Mouse (Mus musculus) bone marrow, adult 2 months (tissue): Measurements from ENCODE around the gene Nop9. TPM values are rescaled to one million over a fixed set of nuclear protein-coding genes. Genes with fewer than 3 reads are reported as not detected.

Experiments used
- H3K27ac ChIP-seq: fragments of 200-500 bp; 2 replicates; pipeline ENCODE4 v1.5.1; 2012; ENCODE audit warnings: low read depth, mild to moderate bottlenecking, control low read depth, inconsistent platforms, low read length; ENCODE audit not compliant: control insufficient read depth, poor library complexity, insufficient read depth
- H3K4me1 ChIP-seq: fragments of 200-500 bp; 2 replicates; pipeline ENCODE4 v1.6.1; 2011; ENCODE audit warnings: low read length; ENCODE audit not compliant: control insufficient read depth, insufficient read depth
- H3K4me3 ChIP-seq: fragments of 200-500 bp; replicated peaks from 2 replicates; pipeline ENCODE3; 2011; ENCODE audit warnings: mild to moderate bottlenecking, low read depth, low read length, control low read depth; ENCODE audit not compliant: control insufficient read depth
- CTCF ChIP-seq: fragments of 200-500 bp; IDR thresholded peaks from 2 replicates; pipeline ENCODE4 v1.5.1; 2011; ENCODE audit warnings: low read length, control low read depth; ENCODE audit not compliant: control insufficient read depth, insufficient read depth
- POLR2A ChIP-seq: fragments of 200-500 bp; IDR thresholded peaks from 2 replicates; pipeline ENCODE4 v1.6.1; 2011; ENCODE audit warnings: low read depth, mild to moderate bottlenecking, control low read depth, low read length, borderline replicate concordance; ENCODE audit not compliant: control insufficient read depth
- WGBS: fragments of 180-500 bp; shearing (Covaris S2); methylation state at CpG from one replicate; pipeline ENCODE4 v1.1.7; 2018; 5-methylcytosine and 5-hydroxymethylcytosine counted together
- polyA plus RNA-seq: library from polyadenylated mRNA; stranded (reverse); fragments of >200 nt; gene quantifications from 2 replicates; pipeline ENCODE4 v1.2.4, GENCODE M21; 2011; ENCODE audit warnings: low replicate concordance; ENCODE audit not compliant: missing spikeins, insufficient read depth, insufficient read length

Gene Nop9
- polyA plus RNA-seq, 1 experiment: 14.5 TPM

GRCm38 (mm10) chr14:55730531-55731032 lies 14.9 kb upstream of the Nop9 start:
- no peak overlapping the region for H3K27ac ChIP-seq
- TF ChIP-seq CTCF (no peak), POLR2A (no peak)
- H3K4me1 ChIP-seq: peaks cover 4% of the 10 kb centered on the region
- WGBS: 83% methylated on average over 7 of the region's 7 CpGs
- H3K4me3 ChIP-seq: no peak overlapping the region

- 64% methylated on average over 10 of the region's 10 CpGs for WGBS
- Histone ChIP-seq H3K27ac (no peak overlapping the region), H3K4me1 (peaks cover 5% of the 10 kb centered on the region; the same call in 1 of the 2 replicates), H3K4me3 (no peak overlapping the region)
- TF ChIP-seq POLR2A: no peak
- TF ChIP-seq CTCF: no peak
These were observed 11.6 kb upstream of the Nop9 start for GRCm38 (mm10) chr14:55733889-55734288.

GRCm38 (mm10) chr14:55734869-55735268 lies 10.6 kb upstream of the Nop9 start:
- 52% methylated on average over 7 of the region's 7 CpGs for WGBS
- TF ChIP-seq POLR2A (no peak), CTCF (no peak)
- Histone ChIP-seq H3K4me1 (peaks cover 5% of the 10 kb centered on the region; the same call in 1 of the 2 replicates), H3K27ac (no peak overlapping the region), H3K4me3 (no peak overlapping the region)

GRCm38 (mm10) chr14:55735334-55735733 lies 10.2 kb upstream of the Nop9 start:
- Histone ChIP-seq H3K4me1 (peaks cover 5% of the 10 kb centered on the region; the same call in 1 of the 2 replicates), H3K27ac (no peak overlapping the region)
- WGBS: 61% methylated on average over 3 of the region's 3 CpGs

GRCm38 (mm10) chr14:55735758-55736157 lies 9.7 kb upstream of the Nop9 start:
- Histone ChIP-seq H3K27ac (peak overlapping the region; percentile 61; the same call in 1 of the 2 replicates), H3K4me1 (peaks cover 5% of the 10 kb centered on the region; the same call in 1 of the 2 replicates), H3K4me3 (no peak overlapping the region)
- WGBS: 26% methylated on average over 4 of the region's 4 CpGs
- TF ChIP-seq POLR2A (no peak), CTCF (no peak)

More at GRCm38 (mm10) chr14:55735334-55735733, 10.2 kb upstream of the Nop9 start:
- H3K4me3 ChIP-seq: no peak overlapping the region
- TF ChIP-seq POLR2A (no peak), CTCF (no peak)

GRCm38 (mm10) chr14:55737086-55737687 lies 8.3 kb upstream of the Nop9 start:
- WGBS: 51% methylated on average over 9 of the region's 9 CpGs
- H3K27ac ChIP-seq: no peak overlapping the region

GRCm38 (mm10) chr14:55743711-55744110 lies 1.8 kb upstream of the Nop9 start:
- H3K4me1 ChIP-seq: peaks cover 1% of the 10 kb centered on the region; the same call in 1 of the 2 replicates
- H3K27ac ChIP-seq: no peak overlapping the region; the same call in 1 of the 2 replicates
- 18% methylated on average over 10 of the region's 10 CpGs for WGBS
- TF ChIP-seq CTCF: peak; percentile 99
- TF ChIP-seq POLR2A: no peak
- H3K4me3 ChIP-seq: no peak overlapping the region

More at GRCm38 (mm10) chr14:55737086-55737687, 8.3 kb upstream of the Nop9 start:
- Histone ChIP-seq H3K4me3 (no peak overlapping the region), H3K4me1 (peaks cover 5% of the 10 kb centered on the region; the same call in 1 of the 2 replicates)
- TF ChIP-seq POLR2A (no peak), CTCF (no peak)

- Histone ChIP-seq H3K4me3 (peak overlapping the region; percentile 91), H3K27ac (peak overlapping the region; percentile 72), H3K4me1 (peaks cover 1% of the 10 kb centered on the region; the same call in 1 of the 2 replicates)
- WGBS: 0% methylated on average over 31 of the region's 31 CpGs
- TF ChIP-seq POLR2A: no peak
- TF ChIP-seq CTCF: no peak
These were observed 356 bp downstream of the Nop9 start for GRCm38 (mm10) chr14:55745861-55746237.

GRCm38 (mm10) chr14:55747051-55747847 lies 1.8 kb downstream of the Nop9 start:
- no peak overlapping the region for H3K27ac ChIP-seq
- peaks cover 1% of the 10 kb centered on the region; the same call in 1 of the 2 replicates for H3K4me1 ChIP-seq
- WGBS: 83% methylated on average over 10 of the region's 10 CpGs
- no peak overlapping the region for H3K4me3 ChIP-seq
- TF ChIP-seq POLR2A (no peak), CTCF (no peak)
